ENCODE assay signal across 7 mouse cellular contexts in the genomic region with DNA sequence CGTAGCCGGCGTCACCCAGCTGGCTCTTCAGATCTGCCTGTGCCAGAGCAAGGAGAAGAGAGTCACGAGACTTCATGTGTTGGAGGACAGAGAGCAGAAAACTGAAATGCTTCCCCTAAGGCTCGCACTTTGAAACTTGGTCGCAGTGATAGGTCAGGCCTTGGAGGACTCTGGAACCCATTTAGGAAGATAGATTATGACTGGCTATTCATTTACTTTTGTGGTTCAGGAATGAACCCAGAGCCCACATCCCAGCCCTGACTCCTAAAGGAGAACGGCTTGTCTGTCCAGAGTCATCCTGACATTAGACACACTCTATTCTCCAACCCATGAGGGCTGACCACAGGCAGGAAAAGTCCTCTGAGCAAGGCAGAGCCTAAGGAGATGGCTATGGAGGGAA. TPM values are rescaled to one million over a fixed set of nuclear protein-coding genes. Genes with fewer than 3 reads are reported as not detected.
A peak's percentile ranks its signal among the peaks of the same experiment; 100 is the strongest.
DNase-seq lines count a peak whose midpoint lies in the region; ATAC-seq and TF ChIP-seq lines count a peak whose summit lies in the region.
"Not testable (repeated sequence)": the region's sequence is repeated elsewhere in the genome, so short reads cannot be mapped to it uniquely, and the experiment has no call there.

No protein-coding gene starts in this region.

- not testable (repeated sequence) for H3K9me3 ChIP-seq in kidney, embryonic 16.5 days (ENCODE audit: low read length)

- peak overlapping the region; percentile 74 for H3K27ac ChIP-seq in kidney, adult 2 months (ENCODE audit: insufficient read depth, low read depth, low read length)
- not testable (repeated sequence) for H3K27ac ChIP-seq in kidney, embryonic 16.5 days (ENCODE audit: low read length)

- TF ChIP-seq CTCF in kidney, adult 2 months (conservative IDR thresholded peaks at IDR 0.05; ENCODE audit: insufficient read depth, insufficient read length, low read depth, low read length): not testable (repeated sequence)

- TF ChIP-seq POLR2A in kidney, adult 2 months (IDR thresholded peaks at IDR 0.05; ENCODE audit: low read depth, low read length): not testable (repeated sequence)

- H3K36me3 ChIP-seq in kidney, adult 2 months (ENCODE audit: control insufficient read depth, insufficient read depth, low read length); kidney, embryonic 16.5 days (ENCODE audit: insufficient read depth, low read length): not testable (repeated sequence)

- 62% methylated on average over 7 of the region's 7 CpGs for WGBS in kidney, adult 2 months
- WGBS in kidney, embryonic 16.5 days: 93% methylated on average over 7 of the region's 7 CpGs

- not testable (repeated sequence) for H3K27me3 ChIP-seq in kidney, adult 2 months (replicated peaks; ENCODE audit: control insufficient read depth, insufficient read depth, low read length); kidney, embryonic 16.5 days (ENCODE audit: insufficient read depth, low read length)

- not testable (repeated sequence) for H3K4me3 ChIP-seq in kidney, adult 2 months (ENCODE audit: insufficient read depth, low read depth, low read length); kidney, embryonic 16.5 days (ENCODE audit: low read length)

- not testable (repeated sequence) for H3K9ac ChIP-seq in kidney, embryonic 16.5 days (replicated peaks; ENCODE audit: low read length)

- peak; percentile 85 for ATAC-seq in kidney, embryonic 16.5 days (ENCODE audit: low FRiP score, low TSS enrichment)

- not testable (repeated sequence) for H3K4me2 ChIP-seq in kidney, embryonic 16.5 days (replicated peaks; ENCODE audit: low read depth, low read length)

- peaks cover 13% of the 10 kb centered on the region; the same call in 1 of the 2 replicates for H3K4me1 ChIP-seq in kidney, adult 2 months (ENCODE audit: control insufficient read depth, insufficient read depth, low read length)
- H3K4me1 ChIP-seq in kidney, embryonic 16.5 days (ENCODE audit: insufficient read depth, low read length): not testable (repeated sequence)

- DNase-seq in kidney, adult 11 months: peak; percentile 75
- DNase-seq in kidney, adult 2 months: peak; percentile 86
- peak; percentile 87 for DNase-seq in kidney, adult 9 months
- peak; percentile 34 for DNase-seq in kidney, postnatal 10 days
- peak; percentile 56 to 81 for DNase-seq in kidney, postnatal 25 days
- peak; percentile 34 for DNase-seq in yolk sac, embryonic 10.5 days (ENCODE audit: low spot score)

RNA-seq across cellular contexts. Expression of a gene that starts 30.3 kb away (rescaled TPM):
- 283 and 302 TPM in 2 replicates for polyA plus RNA-seq in kidney, adult 2 months (2012; rRNA removed)
- 27.1 and 29.2 TPM in 2 replicates for polyA plus RNA-seq in kidney, embryonic 16.5 days (2015; fragmentation: Nextera tagmentation; extraction: Ambion mirVana)

Comparison
In these comparisons a context has a peak if more than half of its experiments do, and no peak if none do; other contexts are left out.
1. DNase-seq: peak in every context shown above with its lines; median percentile 87 in kidney, adult 9 months; 86 in kidney, adult 2 months; 75 in kidney, adult 11 months; 68 in kidney, postnatal 25 days; 34 in kidney, postnatal 10 days; 34 in yolk sac, embryonic 10.5 days.